Mouse (Mus musculus) right cerebral cortex, postnatal 14 days (tissue): Measurements from ENCODE around the gene Gemin5.

Experiments
- DNase-seq: peaks from one replicate; pipeline ENCODE4 v3.0.0; 2022

Gene Gemin5

DNA sequence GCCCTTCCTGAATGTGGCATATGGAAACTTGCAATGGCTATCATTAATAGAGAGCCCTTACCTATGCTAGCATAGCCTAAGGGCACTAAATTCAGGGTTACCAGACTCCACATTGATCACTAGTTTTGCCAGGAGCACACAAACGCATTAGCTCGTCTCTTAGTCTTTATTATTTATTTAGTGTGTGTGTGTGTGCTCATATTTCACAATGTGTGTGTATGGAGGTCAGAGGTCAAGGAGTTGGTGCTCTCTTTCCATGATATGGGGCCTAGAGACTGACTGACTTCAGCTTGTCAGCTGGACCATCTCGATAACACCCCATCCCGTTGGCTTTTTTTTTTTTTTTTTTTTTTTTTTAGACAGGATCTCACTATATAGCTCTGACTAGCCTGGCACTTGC lies 1.3 kb upstream of the Gemin5 start:
- DNase-seq: no peak

DNA sequence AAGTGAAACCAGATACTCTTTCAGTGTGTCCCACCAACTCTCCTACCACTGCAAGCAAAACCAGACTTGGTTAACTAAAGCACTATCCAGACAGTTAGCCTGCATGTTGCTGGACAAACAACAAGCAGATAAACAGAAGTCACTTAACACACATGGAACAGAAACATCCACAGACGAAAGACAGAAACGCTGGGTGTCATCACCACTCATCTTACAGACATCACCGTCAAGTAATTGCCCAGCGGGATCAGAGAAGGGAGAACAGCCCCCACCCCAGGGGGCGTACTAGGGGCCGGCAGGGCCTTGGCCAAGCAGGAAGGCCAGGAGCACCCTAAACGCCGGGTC lies 545 bp downstream of the Gemin5 start:
- no peak for DNase-seq

DNA sequence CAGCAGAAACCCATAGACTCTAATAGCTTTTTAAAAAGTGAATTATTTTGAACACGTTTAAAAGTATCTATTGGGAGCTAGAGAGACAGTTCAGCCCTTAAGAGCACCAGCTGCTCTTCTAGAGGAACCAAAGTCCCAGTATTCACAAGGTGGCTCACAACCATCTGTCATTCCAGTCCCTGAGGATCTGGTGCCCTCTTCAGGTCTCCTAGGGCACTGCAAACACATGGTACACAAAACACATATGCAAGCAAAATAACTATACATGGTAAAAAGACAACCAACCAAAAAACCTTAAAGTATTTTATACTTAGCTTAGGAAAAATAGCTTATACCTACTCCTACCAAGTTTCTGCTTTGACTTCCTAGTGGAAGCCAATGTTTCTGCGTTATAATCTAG lies 3.3 kb downstream of the Gemin5 start:
- DNase-seq: no peak

DNA sequence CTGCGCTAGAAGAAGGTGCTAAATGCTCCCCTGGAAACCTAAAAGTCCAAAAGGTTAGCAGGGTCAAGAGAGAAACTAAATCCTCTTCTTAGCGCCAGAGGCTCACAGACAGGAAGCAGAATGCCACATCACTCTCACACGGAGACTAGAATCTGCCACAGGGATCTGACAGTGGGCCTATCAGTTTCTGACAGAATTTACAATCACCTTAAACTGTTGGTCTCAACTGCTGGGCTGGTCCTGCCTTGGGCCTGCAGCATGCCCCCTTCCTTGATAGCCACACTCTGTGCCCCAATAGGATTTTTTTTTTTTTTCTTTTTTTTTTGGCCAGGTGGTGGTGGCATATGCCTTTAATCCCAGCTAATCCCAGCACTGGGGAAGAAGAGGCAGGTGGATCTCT lies 11.5 kb downstream of the Gemin5 start:
- DNase-seq: no peak

DNA sequence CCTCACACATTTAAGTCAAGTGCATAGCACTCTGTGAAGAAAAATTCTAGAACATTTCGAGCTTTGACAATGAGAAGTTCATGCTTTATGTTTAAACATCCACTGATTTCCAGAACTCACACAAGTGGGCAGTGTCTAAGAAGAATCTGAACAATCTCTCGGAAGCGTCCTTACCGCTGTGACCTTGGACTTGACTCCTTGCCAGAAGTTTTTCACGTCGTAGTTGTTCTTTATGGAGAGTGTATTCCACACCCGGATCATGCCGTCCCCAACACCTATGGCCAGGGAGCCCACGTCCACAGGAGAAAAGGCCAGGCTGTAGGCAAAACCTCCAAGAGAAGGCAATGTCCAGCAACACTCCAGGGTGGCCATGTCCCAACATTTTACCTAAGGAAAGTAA lies 12.9 kb downstream of the Gemin5 start:
- no peak for DNase-seq

DNA sequence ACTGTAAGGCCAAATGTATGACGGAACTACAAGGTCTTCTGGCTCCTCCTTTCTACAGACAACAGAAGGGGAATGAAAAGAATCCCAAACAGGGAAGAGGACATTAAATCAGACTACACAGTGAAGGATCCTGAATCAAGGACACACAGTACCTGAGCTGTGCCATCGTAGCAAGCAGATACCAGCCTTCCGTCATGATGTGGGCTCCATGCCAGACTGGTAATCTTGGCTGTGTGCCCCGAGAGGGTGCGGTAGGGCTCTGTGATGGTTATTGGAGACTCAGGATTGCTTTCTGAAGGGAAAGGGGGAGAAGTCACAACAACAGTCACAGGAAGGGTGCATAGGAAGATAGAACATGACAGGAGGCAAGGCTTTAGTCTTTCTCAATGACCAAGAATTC lies 22.1 kb downstream of the Gemin5 start:
- DNase-seq: no peak

DNA sequence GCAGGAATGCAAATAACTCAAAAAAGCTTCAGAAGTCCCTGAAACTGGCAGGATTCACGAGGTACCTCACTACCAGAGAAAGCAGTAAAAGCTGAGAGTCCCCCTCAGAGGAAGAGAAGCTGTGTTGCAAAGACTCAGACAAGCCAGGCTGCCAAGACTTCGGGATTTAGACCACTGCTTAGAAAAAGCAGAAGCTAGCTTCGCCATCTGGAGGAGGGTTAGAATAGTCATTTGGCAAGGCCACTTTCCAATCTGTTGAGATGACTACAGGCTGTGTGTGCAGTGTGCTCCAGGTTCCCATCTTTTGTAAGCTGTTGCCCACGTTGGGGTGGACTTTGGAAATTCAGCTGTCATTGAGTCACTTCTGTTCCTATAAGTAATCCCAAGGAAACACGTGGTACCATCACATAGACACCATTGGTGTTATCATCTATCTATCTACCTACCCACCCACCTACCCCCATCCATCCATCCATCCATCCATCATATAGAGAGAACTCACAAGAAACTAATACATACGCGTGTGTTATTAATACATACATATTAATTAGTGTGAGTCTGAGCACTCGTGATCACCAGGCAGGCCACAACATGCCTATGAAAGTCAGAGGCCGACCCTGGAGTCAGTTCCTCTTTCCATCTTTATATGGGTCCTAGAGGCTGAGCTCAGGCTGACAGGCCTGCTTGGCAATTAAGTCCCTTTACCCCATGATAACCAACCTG lies 24.5 kb downstream of the Gemin5 start:
- DNase-seq: peak; percentile 36

DNA sequence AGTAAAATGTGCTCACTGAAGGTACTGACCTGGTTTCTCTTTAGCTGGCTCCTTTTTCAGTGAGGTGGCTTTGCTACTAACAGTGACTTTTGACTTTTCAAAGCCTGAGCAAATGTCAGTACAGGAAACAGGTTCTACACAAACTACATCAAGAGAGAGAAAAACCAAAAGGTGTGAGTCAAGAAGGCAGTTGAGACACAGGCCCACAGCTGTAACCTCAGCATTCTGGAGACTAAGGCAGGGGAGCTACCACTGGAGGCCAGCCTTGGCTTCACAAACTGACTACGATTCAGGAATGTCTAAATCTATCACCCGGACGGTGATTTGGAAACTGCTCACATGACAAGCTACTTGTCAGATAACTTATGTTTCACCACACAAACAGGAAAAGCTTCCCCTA lies 28.9 kb downstream of the Gemin5 start:
- no peak for DNase-seq

DNA sequence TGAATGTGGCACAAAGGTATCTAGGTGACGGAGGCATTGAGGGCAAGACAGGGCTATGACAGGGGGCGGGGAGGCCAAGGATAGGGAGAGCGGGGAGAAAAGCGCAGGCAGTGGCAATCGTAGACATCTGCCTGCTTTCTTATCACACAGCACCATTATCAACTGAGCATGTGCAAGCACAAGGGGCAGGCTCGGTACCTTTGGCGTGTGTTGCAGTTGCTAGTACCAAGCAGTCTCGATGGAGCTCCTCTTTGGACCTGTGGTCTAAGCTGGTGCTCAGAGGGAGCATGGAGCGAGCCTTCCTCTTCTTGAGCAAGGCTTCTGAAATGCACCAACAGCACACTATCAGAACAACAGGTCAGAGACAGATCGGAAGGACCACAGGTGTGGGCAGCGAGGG lies 29.5 kb downstream of the Gemin5 start:
- DNase-seq: no peak

DNA sequence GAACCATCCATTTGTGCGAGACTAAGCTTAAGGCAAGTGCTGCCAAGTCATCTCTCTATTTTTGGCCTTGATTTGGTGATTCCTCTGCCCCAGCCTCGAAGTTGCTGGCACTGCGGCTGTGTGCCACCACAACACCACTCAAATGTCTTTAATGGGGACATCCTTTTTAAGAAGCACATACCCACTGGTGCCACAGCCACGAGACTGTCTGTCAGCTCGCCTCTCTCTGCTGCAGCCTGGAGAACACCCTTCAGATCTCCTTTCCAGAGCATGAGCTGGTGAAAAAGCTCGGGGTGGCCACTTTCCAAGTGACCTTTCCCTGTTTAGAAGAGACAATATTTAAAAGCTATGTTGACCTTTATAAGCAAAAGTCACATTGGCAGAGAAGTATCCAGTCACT lies 31.7 kb downstream of the Gemin5 start:
- no peak for DNase-seq

DNA sequence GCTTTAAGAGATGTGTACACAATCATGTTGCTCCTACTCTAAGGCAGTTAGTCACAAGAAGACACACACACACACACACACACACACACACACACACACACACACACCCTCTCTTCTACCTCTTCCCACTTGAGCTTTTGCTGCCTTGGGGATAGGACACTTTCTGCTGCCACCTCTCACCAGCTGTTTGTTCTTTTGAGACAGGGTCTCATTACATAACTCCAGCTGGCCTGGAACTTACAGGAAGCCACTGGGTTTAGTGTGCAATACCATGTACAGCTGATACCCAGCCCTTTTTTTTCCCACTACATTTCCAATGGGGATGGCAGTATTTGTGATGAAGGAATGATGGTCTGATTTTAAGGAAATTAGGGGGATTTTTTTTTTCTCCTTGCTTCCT lies 33.0 kb downstream of the Gemin5 start:
- no peak for DNase-seq

DNA sequence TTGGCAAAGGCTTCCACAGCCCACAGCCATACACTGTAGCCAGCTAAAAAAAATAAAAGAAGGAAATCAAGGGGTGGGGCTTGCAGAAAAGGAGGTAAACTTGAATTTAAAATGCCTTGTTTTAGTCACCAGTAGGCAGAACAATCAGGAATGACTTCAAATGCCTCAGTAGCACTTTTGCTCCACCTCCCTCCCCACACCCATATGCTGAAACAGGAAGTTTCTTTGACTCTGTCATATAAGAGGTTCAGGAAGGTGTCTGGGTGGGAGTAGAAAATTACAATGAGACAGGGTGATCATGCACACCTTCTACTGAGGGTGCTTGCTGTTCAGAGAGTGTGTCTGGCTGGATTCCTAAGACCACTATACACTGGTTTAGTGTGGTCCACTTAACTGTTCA lies 33.5 kb downstream of the Gemin5 start:
- no peak for DNase-seq

DNA sequence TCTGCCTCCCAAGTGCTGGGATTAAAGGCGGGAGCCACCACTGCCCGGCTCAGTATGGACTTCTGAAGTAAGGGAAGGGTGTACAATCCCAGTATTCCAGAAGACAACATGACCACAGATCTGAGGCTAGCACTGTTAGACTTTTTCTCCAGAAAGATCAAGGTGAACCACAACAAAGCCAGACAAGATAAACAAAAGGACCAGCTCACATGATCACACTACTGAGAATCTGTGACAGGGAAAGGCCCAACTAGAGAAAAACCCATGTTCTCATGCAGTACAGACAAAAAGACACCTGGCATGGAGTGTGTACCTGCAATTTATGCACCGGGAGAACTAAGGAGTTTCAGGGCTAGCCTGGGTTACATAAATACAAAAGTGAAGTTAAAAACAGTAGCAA lies 36.3 kb downstream of the Gemin5 start:
- DNase-seq: no peak

DNA sequence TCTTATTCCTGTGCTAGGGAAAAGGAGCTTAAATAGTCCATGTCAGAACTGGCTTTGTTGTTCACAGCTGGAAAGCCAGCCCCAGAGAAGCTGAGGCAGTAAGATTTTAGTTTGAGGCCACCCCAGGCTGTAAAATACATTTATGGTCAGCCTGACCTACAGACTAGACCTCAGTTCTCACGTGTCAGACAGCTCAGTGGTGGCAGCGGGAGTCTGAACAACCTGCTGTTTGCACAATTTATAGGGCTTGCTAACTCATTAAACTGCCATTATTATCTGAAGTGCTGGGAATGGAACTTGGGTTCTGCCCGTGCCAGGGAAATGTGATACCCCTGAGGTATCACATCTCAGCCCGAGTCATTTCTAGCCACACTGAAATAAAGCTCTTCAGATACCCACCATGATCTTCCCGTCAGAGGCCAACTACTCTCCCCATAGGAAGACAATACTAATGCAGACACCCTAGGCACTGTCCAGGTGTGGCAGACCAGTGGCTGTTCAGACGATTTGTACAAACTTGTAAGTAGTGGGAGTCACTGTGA lies 39.0 kb downstream of the Gemin5 start:
- DNase-seq: no peak

DNA sequence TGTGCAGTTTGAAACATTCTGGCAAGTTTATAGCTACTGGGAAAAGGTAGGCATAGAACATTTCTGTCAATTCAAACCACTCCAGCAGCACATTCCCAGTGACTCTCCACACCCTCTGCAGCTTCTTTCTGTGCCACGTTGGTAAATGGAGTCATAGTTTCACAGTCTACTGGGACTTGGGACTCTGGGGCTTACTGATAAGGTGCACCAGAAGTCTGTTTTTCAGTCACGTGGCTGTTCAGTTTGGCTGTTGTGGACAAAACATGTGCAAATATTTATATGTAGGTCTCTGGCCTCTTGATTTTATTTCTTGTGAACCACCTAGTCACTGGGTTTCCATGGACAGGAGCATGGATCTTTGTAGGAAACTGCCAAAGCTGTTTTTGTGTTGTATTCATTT lies 40.8 kb downstream of the Gemin5 start:
- DNase-seq: no peak

DNA sequence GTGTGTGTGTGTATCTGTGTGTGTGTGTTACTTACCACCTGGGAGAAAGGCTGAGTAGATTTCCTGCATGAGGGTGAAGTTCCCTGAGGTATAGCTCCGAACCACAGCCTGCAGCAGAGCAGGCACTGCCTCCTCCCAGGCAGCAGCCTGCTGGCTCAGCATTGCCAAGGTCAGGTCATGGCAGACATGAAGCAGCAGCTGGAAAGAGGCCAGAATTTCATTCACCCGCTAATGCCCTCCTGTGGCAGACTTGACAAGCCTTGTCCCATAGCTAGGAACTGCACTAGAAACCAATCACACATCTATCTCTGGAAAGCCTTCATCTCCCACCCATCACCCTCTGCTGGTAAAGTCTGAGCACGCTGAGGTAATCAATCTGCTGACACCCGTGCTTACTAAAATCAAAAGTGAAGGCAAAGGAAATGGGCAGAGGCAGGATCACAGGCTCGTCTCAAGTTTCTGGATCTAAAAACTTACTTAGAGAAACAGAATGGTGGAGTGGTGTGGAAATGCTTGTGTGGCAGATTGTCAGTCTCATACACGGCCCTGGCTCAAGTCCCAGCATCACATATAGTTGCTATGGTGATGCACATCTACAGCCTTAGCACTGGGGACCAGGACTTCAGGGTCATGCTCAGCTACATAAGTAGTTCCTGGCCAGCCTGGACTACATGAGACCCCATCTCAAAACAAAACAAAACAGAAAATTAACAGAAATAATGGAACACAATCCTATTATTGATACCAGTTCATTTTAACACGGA lies 41.8 kb downstream of the Gemin5 start:
- peak; percentile 32 for DNase-seq

DNA sequence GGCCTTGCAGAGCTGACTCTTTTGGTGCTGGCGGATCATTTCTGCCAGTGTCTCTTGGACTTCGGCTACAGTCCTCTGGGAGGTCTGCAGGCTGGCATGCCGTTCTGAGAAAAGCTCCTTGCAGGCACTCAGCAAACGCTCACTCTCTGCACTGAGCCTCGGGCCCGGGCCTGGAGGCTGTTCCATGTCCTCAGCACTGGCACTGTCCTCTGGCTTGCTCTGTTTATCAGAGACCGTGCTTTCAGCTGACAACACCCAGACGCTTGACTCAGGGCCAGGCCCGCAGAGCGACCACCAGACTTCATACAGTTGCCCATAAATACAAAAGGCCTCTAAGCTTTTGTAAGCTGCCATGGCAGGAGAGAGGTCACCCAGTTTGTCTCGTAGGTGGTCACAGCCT lies 43.3 kb downstream of the Gemin5 start:
- DNase-seq: no peak

DNA sequence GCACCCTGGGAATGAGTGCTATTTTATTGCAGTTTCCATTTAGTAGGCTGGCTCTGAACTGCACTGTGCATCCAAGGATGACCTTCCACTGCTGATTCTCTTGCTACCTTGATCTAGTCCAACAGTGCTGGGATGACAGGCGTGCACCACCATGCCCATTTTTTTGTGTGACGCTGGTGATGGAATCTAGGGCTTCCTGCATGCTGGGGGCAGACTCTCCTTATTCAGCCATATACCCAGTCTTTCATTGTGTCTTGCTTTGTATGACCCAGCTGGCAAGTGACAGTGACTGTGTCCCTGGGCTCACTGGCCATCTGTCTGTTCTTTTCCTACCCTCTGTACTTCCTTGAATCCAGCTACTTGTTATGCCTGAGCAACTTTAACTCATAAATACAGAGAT lies 44.6 kb downstream of the Gemin5 start:
- DNase-seq: no peak

DNA sequence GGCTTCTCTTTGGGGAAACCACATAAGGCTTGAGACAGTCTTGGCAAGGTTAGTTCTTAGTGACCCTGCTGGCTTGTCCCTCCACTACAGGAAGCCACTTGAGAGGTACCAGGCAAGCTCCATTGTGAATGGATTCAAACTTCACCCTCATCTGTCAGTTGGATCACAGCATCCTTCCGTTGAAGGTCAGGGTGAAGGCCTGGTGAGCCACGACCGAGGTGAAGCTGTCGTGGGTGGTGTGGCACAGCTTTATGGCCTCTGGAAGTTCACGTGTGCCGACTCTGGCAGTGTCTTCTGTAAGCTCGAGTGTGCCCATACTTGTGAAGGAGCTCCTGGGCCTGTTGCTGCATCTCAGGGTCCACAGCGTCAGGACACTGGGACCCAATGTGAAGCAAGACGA lies 47.0 kb downstream of the Gemin5 start:
- no peak for DNase-seq

DNA sequence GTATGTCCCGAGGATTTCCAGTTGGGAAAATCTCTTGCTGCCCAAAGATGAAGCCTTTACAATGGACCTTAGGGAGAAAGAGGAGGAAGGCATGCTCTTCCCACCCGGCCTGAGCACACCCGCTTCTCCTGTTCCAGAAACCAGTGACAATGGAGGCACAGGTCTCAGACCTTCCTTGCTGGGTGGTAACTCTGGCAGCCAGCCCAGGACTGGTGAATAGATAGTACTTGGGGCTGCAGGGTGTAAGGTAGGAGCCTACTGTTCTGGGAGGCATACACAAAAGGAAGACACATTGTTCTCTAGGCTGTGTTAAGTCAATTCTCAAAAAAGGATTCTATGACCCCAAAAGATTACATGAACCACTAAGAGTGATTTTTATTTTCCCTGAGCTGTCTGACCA lies 47.7 kb downstream of the Gemin5 start:
- no peak for DNase-seq

DNA sequence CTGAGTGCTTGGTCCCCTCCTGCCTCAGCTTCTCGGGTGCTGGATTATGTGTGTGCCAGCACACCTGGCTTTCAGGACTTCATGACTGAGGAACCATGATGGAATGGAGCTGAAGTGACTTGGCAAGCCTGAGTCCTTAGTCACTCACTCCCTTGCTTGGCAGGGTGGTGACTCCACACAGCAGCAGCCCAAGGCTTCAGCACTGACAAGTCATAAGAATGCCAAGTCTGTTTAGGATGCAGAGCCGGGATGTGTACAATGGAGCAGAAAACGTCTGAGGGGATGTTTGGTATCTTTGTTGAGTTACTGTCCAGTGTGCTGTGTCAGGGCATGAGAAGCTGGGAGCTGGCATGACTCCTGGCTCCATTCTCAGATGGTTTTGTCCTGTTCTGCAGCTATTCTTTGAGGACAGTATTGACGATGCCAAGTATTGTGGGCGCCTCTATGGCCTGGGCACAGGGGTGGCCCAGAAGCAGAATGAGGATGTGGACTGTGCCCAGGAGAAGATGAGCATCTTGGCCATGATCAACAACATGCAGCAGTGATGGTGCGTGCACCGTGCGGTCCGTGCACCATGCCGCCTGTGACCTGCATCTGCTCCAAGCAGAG lies 51.2 kb downstream of the Gemin5 start:
- DNase-seq: no peak

DNA sequence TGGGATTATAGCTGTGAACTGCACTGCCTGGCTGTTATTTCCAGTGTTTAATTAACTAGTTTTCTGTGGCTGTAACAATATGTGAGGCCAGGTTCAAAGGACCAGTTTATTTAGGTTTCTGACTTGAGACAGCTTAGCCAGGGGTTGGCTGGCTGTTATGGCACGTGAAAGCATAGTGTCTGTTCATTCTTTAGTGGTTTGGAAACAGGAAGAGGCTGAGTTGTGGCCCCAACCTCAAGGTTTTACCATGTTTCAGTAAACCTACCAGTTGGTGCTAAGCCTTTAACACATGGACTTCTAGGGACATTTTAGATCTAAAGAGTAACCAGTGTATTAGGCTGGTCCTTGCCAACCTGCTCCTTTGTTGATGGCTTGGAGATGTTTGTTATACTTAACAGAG lies 51.8 kb downstream of the Gemin5 start:
- no peak for DNase-seq

DNA sequence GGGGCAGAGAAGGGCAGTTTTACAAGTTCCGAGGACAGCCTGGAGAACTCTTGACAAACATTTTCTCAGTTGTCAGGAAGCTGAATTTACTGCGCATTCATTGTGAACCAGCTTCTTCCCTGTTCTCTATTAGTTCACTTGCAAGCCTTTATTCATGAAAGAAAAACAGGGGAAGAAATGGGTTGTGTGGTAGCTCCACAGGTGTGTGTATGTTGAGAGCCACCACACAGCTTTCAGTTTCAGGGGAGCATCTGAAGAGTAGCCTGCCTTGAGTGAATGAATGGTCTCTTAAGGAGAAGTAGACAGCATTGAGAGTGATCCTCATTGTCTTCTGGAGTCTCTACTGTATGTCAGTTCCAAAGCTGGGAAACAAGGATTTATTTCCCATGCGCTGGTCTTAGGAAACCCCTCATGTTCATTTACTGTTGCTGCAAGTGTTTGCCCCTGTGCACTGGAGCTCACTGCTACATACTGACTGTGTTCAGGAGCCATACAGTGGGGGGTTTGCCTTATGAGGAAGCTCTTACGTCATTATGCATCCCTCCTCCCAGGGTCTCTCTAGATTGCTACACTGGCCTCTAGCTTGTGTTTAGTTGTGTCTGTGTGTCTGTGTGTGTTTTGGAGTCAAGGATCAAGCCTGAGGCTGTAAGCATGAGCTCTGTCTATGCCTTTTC lies 60.5 kb downstream of the Gemin5 start:
- DNase-seq: no peak

DNA sequence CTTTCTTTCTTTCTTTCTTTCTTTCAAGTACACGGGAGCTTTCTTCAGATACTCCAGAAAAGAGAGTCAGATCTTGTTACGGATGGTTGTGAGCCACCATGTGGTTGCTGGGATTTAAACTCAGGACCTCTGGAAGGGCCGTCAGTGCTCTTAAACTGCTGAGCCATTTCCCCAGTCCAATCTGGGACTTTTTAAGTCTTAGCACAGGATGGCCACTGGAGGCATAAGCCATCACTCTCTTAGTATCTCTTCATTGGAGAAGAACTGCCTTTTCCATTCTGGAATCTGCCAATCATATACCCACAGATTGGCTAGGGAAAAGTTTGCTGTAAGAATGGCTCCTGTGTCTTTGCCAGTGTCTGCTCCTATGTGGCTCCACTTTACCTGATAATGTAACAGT lies 61.3 kb downstream of the Gemin5 start:
- no peak for DNase-seq
